Mouse (Mus musculus): Measurements from ENCODE around the gene Cyp24a1.
A peak's percentile ranks its signal among the peaks of the same experiment; 100 is the strongest.

Cyp24a1 gene

GRCm38 (mm10) chr2:170497091-170497566 is at the start of gene Cyp24a1:
Gene Cyp24a1 (minus strand): TSS chr2:170497145.
- peak; percentile 37 for DNase-seq (ENCODE audit: low spot score)

GRCm38 (mm10) chr2:170545745-170546144 is 48.8 kb upstream of the Cyp24a1 start:
- no peak for DNase-seq (ENCODE audit: low spot score)

- no peak for DNase-seq (ENCODE audit: low spot score)
Observed at GRCm38 (mm10) chr2:170544950-170545349, 48.0 kb upstream of the Cyp24a1 start.

GRCm38 (mm10) chr2:170544159-170544558 is 47.2 kb upstream of the Cyp24a1 start:
- DNase-seq (ENCODE audit: low spot score), result no peak

- DNase-seq (ENCODE audit: low spot score), result no peak
Observed at GRCm38 (mm10) chr2:170543625-170544024, 46.7 kb upstream of the Cyp24a1 start.

- DNase-seq (ENCODE audit: low spot score), result no peak
Observed at GRCm38 (mm10) chr2:170539211-170539610, 42.3 kb upstream of the Cyp24a1 start.

GRCm38 (mm10) chr2:170535841-170536240 is 38.9 kb upstream of the Cyp24a1 start:
- no peak for DNase-seq (ENCODE audit: low spot score)

- no peak for DNase-seq (ENCODE audit: low spot score)
Observed at GRCm38 (mm10) chr2:170534803-170535174, 37.8 kb upstream of the Cyp24a1 start.

- DNase-seq (ENCODE audit: low spot score), result no peak
Observed at GRCm38 (mm10) chr2:170534116-170534802, 37.3 kb upstream of the Cyp24a1 start.

- DNase-seq (ENCODE audit: low spot score), result no peak
Observed at GRCm38 (mm10) chr2:170530256-170530655, 33.3 kb upstream of the Cyp24a1 start.

- DNase-seq (ENCODE audit: low spot score), result no peak
Observed at GRCm38 (mm10) chr2:170529766-170530165, 32.8 kb upstream of the Cyp24a1 start.

GRCm38 (mm10) chr2:170528061-170528460 is 31.1 kb upstream of the Cyp24a1 start:
- DNase-seq (ENCODE audit: low spot score), result no peak

- DNase-seq (ENCODE audit: low spot score), result no peak
Observed at GRCm38 (mm10) chr2:170526513-170526912, 29.6 kb upstream of the Cyp24a1 start.

GRCm38 (mm10) chr2:170520321-170520971 is 23.5 kb upstream of the Cyp24a1 start:
- DNase-seq (ENCODE audit: low spot score), result peak; percentile 39

- DNase-seq (ENCODE audit: low spot score), result no peak
Observed at GRCm38 (mm10) chr2:170513756-170514155, 16.8 kb upstream of the Cyp24a1 start.

- peak; percentile 92 for DNase-seq (ENCODE audit: low spot score)
Observed at GRCm38 (mm10) chr2:170511073-170511891, 14.3 kb upstream of the Cyp24a1 start.

- DNase-seq (ENCODE audit: low spot score), result peak; percentile 86
Observed at GRCm38 (mm10) chr2:170508821-170509220, 11.9 kb upstream of the Cyp24a1 start.

GRCm38 (mm10) chr2:170507734-170508133 is 10.8 kb upstream of the Cyp24a1 start:
- DNase-seq (ENCODE audit: low spot score), result peak; percentile 78

- DNase-seq (ENCODE audit: low spot score), result no peak
Observed at GRCm38 (mm10) chr2:170503983-170504382, 7.0 kb upstream of the Cyp24a1 start.

- no peak for DNase-seq (ENCODE audit: low spot score)
Observed at GRCm38 (mm10) chr2:170503343-170503742, 6.4 kb upstream of the Cyp24a1 start.

GRCm38 (mm10) chr2:170498011-170498410 is 1.1 kb upstream of the Cyp24a1 start:
- DNase-seq (ENCODE audit: low spot score), result no peak

- DNase-seq (ENCODE audit: low spot score), result no peak
Observed at GRCm38 (mm10) chr2:170496154-170496930, 603 bp downstream of the Cyp24a1 start, which contains the start of gene Pfdn4. Gene Pfdn4 (plus strand): TSS chr2:170496428.
